Mouse (Mus musculus): ENCODE results near the gene Ypel4. TPM values are rescaled to one million over a fixed set of nuclear protein-coding genes. Genes with fewer than 3 reads are reported as not detected.
A peak's percentile ranks its signal among the peaks of the same experiment; 100 is the strongest.
"Not testable (repeated sequence)": the region's sequence is repeated elsewhere in the genome, so short reads cannot be mapped to it uniquely, and the experiment has no call there.

The Ypel4 gene
- total RNA-seq, 1 experiment from 2014 or later, result 8.6 TPM

DNA sequence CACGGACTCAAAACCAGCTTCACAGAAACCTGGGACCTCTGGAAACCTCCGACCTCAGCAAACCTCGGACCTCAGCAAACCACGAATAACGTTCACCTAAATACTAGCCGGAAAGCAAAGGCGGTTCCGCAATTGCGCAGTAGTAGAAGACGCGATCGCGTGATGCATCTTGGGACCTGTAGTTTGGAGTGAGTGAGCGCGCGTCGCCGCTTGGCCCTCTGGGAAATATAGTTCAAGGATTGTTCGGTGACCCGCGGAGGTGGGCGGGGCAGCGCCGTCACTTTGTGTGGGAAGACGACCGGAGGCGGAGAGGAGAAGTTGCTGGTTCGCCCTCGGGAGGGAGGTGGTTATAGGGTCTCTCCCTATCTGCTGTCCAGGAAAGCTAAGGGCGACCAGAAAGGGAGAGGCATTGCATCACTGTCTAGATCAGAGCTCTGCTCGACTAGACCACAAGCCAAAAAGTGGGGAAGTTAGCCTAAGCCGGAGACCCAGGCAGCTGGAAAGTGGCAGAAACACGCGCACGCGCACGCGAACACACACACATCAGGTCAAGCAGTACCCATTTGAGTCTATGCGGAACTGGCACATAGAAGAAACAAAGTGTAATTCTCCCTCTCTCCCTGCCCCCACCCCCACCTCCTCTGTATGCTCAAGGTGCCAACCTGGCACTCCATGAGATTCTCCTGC is 6.5 kb upstream of the Ypel4 start, which contains the start of gene Clp1:
Gene Clp1, minus strand, starts transcription at position 179 of the 687 bp plus-strand sequence.
- peak; percentile 97 for DNase-seq

DNA sequence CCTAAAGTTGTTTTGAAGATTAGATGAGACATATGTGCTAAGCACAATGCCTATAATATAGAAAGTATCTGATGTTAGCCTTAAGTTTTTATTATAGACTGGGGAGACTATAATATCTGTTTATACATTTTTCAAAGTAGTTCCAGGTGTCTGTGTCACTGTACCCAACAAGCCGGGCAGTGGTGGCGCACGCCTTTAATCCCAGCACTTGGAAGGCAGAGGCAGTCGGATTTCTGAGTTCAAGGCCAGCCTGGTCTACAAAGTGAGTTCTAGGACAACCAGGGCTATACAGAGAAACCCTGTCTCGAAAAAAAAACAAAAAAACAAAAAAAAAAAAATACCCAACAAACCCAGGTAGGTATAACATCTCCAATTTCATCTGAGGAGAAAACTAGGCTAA is 5.7 kb upstream of the Ypel4 start:
- DNase-seq, result not testable (repeated sequence)

DNA sequence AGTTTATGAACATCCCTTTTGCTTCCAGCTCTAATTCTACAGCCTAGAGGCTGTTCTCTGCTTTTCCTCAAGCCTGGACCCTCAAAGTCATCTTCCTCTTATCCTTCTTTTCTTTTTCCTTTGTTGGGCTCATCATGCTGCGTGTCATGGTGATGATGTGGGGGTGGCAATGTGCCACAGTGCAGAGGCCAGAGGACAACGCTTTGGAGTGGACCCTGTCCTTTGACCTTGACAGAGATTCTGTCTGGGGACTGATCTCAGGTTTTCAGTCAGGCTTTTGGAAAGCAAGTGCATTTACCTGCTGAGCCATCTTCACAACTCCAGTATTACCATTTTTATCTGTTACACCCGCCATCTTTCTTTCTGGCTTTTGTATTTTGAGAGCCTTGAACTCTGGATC is 2.7 kb upstream of the Ypel4 start:
- no peak for DNase-seq

DNA sequence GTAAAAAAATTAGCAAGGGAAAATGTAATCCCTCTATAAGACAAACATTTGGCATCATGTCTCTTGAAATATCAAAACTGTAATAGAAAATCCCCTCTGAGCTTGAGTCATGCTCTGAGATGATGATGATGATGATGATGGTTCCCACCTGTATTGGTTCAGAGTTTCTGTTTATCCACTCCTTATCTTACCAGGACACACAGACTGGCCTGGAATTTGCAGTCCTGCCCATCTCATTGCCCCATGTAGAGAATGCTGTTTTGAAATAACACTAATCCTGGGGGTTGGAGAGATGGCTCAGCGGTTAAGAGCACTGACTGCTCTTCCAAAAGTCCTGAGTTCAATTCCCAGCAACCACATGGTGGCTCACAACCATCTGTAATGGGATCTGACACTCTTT is 1.5 kb upstream of the Ypel4 start:
- no peak for DNase-seq

DNA sequence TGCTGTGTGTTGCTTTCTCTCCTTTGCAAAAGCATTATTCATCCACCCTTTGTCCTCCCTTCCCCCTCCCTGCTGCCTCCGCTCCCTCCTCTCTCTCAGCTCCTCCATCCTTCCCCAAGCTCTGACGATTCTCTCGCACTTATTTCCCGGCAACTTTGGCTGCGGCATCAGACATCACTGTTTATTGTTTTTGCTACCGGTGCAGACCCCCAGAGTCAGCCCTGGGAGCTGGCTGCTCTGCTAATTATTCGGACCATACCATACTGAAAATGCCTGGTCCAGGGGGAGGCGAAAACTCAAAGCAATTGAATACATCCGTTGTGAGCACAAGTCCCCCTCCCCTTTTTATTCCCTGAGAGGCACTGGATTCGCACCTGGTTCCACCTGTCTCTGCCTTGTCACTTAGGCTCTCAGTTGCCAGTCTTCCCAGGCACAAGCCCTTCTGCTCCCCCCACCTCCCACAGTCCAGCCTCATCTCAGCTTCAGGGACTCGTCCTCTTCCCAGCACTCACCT is 550 bp downstream of the Ypel4 start:
- DNase-seq, result peak; percentile 27

DNA sequence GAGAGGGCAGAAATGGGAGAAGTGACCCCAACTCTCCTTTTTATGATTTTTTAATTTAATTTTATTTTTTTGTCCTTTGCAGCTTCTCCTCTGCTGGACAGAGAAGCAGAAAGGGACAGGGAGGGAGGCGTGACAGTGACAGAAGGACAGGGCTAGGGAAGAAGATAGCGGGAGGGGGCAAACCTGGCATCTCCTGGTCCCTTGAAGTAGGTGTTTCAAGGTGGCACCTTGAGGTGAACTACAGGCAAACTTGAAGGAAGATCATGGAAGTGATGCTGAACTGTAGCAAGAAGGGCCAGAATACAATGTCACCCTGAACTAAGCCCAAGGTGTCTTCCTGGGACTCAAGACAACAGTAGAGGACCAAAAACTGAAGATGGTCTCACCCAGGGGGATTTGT is 1.1 kb downstream of the Ypel4 start:
- no peak for DNase-seq

DNA sequence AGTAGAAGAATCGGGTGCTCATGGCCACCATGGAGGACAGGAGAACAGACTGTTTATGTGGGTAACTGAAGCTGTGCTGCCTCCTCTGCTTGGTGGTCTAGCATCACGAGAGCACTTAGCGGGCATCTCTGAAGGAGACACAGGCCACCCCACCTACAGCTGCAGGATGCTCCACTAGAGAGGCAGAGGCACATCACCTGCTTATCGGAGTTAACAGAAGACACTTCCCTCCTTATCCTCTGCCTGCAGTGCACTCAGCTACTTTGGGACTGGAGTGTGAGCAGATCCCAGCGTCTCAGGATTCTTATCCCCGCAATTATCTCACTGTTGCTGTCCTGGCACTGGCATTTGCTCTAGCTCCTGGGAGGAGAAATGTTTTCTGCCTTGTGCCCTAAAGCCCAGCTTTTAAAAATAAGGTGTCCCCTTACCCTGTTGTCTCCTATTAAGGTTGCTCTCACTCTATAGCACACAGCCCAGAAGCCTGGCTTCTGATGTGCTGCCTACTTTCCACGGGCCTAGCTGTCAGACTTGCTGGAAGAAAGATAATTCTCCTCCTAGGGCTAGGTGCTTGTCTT is 1.6 kb downstream of the Ypel4 start:
- no peak for DNase-seq

DNA sequence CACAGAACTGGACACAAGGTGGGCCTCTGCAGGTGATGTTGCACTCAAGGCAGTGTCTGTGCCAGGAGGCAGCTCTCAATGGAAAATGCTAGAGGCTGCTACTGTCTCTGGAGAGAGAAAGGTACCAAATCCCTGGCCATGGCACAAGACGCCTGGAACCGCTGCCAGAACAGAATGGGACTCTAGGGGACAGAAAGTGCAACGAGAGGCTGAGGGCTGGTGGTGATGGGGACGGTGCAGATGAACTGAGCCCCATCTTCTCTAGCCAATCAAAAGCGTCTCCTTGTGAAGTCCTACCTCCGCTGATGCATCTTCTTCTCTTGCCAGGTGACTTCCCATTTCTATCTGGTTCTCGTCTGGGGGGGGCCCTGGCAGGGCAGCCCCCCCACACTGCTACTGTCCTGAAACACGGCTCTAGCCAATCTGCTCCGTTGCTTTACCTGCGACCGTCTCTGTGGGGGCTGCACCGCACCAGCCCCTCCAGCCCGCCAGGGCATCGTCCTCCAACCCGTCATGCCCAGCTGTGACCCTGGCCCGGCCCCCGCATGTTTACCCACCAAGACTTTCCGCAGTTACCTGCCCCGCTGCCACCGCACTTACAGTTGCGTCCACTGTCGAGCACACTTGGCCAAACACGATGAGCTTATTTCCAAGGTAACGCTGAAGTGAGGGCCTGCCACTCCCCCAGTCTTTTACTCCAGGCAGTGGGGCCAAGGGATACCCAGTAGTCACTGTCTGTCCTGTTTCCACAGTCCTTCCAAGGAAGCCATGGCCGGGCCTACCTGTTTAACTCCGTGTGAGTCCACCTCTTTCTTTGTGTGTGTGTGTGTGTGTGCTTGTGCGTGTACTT is 2.7 kb downstream of the Ypel4 start:
- peak; percentile 44 for DNase-seq

DNA sequence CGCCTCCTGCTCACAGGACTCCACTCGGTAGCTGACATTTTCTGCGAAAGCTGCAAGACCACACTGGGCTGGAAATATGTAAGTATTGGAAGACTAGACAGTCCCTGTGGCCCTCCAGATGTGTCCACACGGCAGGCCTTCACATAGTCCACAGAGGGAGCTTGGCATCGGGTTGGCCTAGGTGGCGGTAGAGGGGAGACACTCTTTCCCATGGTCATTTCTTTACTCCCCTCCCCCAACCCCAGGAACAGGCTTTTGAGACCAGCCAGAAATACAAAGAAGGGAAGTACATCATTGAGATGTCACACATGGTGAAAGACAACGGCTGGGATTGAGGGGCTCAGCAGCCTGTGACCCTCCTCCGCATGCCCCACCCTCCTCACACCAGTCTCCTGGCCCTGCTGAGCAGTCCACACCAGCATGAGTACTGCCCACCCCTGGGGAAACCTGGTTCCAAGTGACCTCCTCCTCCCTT is 3.6 kb downstream of the Ypel4 start:
- DNase-seq, result peak; percentile 30

DNA sequence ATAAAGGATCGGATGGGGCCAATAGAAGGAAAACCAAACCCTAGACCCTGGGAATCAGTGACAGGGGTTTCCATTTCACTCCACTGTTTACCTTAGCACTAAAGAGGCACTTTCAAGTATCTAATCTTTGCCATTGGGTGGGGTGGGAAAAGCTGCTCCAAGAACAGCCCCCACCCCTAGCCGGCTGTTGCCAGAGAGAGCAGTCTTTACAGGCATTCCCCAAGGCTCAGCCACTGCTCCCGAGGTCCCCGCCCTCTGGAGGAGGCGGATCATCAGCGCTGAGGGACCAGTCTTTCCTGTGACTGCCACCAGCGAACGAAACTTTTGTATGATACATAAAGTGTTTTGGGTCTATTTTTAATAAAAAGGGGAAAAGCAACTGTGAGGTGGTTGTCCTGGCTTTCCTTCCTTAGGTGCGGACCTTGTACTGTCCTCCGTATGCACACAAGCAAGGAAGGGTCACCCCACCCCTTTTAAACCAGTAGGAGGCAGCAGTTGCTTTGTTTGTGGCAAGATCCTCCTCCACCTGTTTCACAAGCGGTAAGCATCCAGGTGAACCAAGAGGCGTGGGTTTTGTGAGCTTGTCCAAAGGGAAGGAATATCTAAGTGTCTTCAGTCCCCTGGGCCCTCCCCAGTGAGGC is 4.5 kb downstream of the Ypel4 start:
- peak; percentile 48 for DNase-seq

DNA sequence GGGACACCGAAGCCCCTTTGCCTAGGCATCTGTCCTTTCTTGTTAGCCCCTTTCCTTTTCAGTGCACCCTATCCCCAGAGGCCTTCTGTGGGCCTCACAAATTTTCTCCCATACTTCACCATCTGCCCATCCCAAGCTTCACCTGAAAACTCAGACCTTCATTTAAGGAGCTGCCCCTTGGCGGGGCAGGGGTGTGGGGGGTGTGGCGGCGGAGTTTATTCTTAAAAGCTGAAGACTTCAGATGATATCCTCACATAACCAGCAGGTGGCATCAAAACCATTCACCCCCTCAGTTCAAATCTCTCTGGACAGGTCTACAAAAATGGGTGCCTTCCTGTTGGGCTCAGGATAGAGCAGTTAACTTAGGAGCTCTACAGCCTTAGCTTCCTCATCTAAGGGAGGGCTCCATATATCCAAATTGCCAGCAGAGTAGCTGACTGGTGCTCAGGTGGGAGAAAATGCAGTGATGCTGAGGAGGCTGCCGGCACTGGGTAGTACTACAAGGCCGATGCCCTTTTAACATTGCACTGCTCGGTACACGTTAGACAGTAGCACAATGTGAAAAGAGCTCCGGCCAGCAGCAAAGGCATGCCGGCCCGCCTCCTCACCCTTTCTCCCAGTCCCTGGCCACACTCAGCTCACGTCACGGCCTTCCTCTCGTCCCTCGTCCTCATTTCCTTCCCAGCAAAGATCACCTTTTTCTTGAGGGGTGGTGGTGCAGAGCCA is 6.9 kb downstream of the Ypel4 start:
- peak; percentile 50 for DNase-seq

DNA sequence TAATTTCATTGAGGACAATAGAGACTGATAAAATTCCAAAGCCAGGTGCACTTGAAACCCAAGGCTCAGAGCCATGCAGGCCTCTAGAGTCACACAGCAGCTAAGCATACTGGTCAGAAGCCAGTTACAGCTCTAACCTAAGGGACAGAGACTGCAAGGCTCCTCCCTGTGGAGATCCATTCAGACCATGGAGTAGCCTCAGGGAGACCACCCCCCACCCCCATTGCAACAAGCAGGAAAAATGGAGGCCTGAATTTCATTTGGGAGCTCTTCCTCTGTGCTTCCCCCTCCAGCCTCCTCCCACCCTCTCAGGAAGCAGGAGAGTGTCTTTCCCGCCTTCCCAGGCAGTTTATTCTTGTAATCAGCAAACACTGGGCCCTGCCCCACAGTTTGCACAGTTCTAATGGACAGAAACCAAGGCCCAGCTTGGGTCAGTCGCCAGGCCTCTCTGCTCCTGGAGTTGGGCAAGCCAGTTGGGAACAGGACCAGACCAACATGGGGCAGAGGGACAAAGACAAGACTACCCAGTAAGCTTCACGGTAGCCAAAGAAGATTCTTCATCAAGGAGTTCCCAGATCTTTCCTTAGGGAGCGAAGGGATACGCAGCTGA is 8.1 kb downstream of the Ypel4 start:
- peak; percentile 31 for DNase-seq

DNA sequence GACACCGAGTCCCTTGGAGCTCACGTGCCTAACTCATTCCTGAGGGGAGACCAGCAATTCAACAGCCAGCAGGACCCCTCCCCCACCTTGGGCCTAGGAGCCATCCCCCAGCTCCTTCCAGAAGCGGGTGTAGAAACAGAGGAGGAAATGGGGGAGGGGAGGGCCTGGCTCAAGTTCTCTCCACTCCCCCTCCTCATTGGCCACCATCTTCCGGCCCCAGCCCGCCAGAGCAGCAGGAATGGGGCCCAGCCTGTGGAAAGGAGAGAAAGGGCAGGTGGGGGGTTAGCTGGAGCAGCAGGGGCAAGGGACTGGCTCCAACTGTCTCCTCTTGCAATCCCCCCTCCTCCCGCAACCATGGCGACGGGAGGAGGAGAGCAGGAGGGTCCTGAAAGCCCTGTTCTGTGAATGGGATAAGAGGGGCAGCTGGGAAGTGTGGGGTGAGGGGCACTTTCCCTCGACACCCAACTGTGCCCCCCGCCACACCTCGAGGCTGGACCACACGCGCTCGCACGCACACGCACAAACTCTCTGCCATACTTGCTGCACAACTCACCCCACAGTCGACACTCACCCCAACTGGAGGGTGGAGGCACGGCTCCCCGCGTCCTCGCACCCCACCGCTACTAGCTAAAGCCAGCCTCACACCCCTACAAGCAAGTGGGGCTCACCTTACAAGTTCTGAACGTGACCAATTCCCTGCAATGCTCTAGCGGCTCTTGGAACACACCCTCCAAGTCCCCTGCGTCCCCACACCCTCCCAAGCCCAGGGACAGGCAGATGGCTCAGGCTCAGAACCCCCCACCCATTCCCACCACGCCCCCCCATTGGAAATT is 8.8 kb downstream of the Ypel4 start:
- DNase-seq, result peak; percentile 42

DNA sequence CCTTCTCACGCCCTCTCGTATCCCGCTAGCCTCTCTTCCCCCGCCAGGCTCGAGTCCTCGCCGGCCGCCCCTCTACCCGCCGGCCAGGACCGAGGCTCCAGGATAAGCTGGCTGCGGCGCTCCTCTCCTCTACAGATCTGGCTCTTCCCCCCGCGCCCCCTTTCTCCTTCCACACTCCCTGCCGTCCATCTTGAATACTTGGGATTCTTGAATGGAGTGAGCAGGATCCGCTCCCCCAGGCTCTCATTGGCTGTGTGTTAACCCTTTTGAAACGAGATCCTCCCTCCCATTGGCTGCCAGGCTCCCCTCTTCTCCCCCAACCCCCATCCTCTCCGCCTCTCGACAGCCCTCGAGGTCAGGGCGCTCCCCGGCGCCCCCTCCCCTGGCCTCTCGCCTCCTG is 9.7 kb downstream of the Ypel4 start, which contains the start of gene Gm19426:
Gene Gm19426, minus strand, starts transcription at position 95 of the 400 bp plus-strand sequence.
- peak; percentile 90 for DNase-seq

DNA sequence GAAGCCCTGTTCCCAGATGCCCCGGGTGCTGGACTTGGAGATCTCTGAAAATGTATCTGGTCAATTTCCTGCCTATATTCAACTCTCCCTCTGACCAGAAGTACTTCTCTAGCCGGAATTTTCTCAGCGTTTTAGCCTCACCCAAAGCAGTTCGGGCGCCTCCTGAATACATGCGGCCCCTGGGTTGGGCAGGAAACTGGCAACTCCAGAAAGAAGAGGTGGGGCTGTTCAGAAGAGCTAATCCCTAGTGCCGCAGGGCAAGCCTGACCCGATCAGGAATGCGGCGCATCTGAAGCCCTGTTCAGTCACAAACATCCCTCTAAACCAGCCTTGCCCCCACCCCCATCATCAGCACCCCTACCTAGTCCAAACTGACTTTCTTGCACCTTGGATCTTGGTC is 10.3 kb downstream of the Ypel4 start:
- no peak for DNase-seq

DNA sequence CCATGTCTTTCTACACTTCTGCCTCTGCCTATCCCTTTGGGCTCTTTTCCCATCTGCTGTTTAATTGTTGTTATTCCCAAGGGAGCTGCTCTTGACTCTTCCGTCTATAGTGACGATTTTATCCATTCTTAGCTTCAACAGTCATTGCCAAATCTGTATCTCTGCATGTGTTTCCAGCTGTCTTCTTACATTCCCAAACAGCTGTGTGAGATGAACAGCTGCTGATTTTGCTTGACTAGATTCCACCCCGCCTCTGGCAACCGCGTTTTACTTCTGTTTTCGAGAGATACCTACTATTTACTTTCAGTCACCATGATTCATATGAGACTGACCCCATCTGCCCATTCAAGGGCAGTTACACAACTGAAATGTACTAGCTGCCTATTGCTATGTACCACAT is 16.3 kb downstream of the Ypel4 start:
- DNase-seq, result peak; percentile 25

DNA sequence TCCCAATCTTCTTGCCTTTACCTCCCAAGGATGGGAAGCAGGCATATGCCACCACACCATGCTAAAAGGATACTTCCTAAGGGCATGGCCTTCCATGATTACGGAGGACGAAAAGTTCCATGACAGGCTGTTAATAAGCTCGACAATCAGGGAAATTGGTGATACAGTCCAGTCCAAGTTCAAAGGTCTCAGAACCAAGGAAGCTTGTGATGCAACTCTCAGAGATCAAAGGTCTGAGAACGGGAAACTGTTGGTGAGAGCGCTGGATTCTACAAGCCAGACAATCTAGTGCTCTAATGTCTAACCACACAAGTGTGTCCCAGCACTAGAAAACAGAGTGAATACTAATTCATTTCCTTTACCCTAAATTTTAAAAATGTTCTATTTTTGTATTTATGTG is 22.4 kb downstream of the Ypel4 start:
- DNase-seq, result no peak

DNA sequence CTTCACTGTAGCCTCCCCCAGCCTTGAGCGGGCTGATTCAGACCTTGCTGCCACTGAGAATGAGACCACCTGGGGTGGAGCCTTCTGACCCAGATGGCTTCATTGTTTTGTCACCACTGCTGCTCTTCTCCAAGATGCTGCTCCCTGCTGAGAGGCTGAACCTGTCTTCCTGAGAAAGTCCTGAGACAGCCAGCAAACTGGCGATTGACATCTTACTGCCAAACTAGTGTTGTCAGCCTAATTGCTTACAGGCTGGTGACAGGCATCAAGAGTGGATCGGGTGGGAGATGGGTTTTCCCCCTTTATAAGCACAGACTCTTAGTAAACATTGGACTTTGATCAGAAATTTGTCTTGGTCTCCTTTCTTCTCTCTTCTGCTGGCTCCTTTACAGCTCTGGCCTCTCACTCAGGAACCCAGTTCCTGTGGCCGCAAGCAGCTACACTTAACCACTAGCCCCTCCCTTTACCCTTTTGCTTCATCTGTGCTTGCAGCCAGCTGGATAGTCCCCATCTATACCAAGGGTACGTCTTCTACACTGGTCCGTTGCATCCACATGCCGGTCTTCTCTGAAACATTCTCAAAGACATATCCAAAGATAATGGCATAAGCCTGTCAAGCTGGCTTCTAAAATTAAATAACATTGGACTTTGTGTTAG is 23.3 kb downstream of the Ypel4 start:
- DNase-seq, result no peak

DNA sequence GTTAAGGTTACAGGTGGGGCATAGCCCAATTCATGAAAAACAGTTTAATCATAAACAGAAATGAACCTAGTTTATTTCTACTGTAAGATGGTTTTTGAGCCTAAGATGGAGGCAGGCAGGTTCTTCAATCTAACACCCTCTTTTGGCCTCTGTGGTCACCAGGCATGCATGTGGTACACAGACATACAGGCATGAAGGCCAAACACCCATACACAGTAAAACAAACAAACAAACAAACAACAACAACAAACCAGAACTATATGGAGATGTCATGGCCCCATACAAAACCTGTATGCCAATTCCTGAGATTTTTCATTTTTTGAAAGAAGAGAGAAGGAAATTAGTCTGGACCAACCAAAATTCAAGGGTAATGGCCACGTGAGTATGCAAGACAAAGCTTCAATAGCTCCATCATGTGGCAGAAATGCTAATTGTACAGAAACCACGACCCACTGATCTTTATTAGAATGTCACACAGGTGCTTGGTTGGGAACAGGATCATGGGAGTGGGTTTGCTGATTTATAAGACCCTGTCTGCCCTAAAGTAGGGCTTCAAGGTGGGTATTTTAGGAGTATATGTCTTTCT is 24.8 kb downstream of the Ypel4 start:
- peak; percentile 49 for DNase-seq

Measured in adrenal gland, postnatal 14 days (tissue).